Mouse (Mus musculus) megakaryocyte, embryonic 14.5 days (primary cell): ENCODE measurements around the gene Tdrd9.

Experiments used
- FLI1 ChIP-seq: IDR thresholded peaks from 2 replicates; pipeline ENCODE4 v1.6.1; 2012; ENCODE audit warnings: low read length, inconsistent platforms, mixed read lengths
- GATA1 ChIP-seq: IDR thresholded peaks from 3 replicates; pipeline ENCODE4 v1.6.1; 2012; ENCODE audit warnings: mixed read lengths, low read length, inconsistent platforms, borderline replicate concordance

- TF ChIP-seq GATA1 = no peak
- no peak for TF ChIP-seq FLI1
These were observed 129.7 kb downstream of the Tdrd9 start for GRCm38 (mm10) chr12:112101045-112101444.
